Mouse (Mus musculus) CD4-positive, CD25-positive, alpha-beta regulatory T cell, adult 2 months (primary cell): ENCODE results near the gene Skap2.

Source experiments
- DNase-seq: peaks from one replicate; pipeline ENCODE4 v3.0.0-alpha.2; 2012; ENCODE audit warnings: low read depth, low spot score

Skap2 gene

DNA sequence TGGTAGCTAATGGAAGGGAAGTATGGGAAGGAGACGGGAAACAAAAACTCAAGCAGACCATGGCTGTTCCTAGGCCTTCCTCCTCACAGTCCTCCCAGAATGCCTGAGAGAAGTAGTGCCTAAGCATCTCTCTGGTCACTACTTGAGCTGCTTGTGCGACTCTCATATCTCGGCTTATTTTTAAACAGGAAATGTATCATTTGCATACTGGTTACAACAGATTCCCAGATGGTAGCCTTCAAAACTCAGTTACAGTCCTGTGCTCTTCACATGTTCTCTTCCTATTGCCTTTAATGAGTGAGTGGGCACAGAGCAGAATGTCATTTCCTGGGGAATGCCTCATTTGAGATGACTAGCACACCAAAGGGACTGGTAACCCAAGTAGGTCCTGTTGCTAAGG, 117.6 kb downstream of the Skap2 start:
- no peak for DNase-seq

DNA sequence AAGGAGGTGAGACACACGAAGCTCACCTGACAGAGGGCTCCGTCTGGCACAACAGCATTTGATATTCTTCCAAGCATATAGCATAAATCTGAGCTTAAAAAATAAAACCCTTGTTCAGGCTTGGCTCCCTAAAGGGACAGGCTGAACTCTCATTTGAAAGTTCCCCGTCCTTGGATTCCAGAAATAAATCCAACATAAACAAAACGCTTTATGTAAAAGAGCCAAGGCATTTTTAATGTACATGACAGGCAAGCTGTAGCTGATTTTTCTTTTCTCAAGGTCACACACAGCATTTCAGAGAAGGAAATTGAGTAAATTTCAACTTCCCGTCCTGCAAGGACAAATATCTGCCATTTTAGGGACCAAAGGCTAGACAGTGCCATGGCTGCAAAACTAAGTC, 122.0 kb downstream of the Skap2 start:
- no peak for DNase-seq

DNA sequence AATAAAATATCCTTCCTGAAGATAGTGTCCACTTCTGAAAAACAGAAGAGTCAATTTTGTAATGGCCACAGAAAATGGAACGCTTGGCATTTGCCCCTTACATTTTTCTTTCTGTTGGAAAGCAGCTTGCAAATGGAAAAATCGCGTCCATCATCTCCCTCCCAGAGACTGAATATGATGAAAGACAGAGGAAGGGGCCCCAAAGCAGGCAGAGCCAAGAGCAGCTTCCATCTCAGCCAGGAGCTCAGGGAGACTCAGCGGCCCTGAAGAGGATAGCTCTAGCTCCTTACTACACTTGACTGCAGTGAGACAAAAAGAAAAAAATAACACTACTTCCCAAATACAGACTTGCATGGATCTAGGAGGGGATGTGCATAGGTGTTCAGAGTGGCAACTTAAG, 122.5 kb downstream of the Skap2 start:
- no peak for DNase-seq

GRCm38 (mm10) chr6:51886902-51887431, 125.4 kb downstream of the Skap2 start:
- no peak for DNase-seq

DNA sequence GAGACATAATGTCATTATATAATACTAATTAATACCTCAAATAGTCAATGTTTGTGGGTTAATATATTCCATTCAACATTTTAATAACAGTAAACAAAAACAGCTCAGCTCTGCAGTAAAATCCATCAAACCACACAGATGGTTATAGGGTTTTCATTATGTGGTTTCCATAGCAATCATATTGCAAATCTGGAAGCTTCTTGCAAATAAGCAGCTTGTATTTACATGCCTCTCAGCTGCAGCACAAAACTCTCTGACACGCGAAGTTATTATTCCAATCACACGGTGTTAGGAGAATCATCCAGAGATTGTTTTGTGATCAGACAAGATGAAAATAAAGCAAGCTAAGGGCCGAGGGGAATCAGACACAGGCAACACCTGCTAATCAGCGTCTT, 129.5 kb downstream of the Skap2 start:
- no peak for DNase-seq

- DNase-seq, result no peak
Measured at GRCm38 (mm10) chr6:51882266-51882879, 130.0 kb downstream of the Skap2 start.

- no peak for DNase-seq
Measured at GRCm38 (mm10) chr6:51881181-51881968, 131.0 kb downstream of the Skap2 start.

GRCm38 (mm10) chr6:51880778-51881177, 131.6 kb downstream of the Skap2 start:
- no peak for DNase-seq

- DNase-seq, result no peak
Measured at GRCm38 (mm10) chr6:51878551-51878950, 133.8 kb downstream of the Skap2 start.

GRCm38 (mm10) chr6:51876841-51877553, 135.4 kb downstream of the Skap2 start:
- DNase-seq, result no peak

GRCm38 (mm10) chr6:51875884-51876626, 136.3 kb downstream of the Skap2 start:
- DNase-seq, result peak; percentile 24

DNA sequence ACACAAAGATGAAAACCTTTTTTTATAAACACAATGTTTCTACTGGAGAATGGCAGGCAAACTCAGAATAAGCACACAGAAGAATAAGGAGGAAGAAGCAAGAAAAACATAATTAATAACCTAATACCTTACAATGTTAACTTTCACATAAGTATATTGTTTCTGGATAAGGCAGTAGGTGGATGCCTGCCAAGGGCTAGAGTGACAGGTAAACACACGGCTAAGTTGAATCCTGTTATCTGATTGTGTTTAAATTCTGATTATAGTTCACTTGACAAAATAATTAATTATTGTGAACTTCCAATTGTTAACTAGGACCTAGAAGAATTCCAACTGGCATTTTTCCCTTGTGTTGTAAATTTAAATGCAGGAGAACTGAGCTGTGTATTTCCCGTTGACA, 138.3 kb downstream of the Skap2 start:
- DNase-seq, result no peak

- DNase-seq, result peak; percentile 33
Measured at GRCm38 (mm10) chr6:51871135-51871534, 141.2 kb downstream of the Skap2 start.

DNA sequence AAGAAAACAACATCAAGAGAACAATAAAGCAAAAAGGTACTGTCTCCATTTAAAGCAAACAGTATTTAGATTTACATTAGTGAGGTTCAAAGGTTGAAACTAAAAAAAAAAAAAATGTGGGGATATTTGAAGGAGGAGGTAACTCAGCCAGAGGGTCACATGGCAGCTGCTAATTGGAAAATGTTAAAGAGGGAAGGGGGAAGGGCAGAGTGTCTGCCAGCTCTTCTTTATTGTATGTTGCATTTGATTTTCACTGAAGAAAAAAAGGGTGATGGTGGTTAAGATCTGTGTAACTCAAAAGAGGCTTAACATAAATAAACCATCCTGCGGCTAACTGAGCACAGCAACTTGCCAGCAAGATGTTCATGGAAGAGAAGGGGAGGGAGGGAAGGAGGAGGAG, 142.1 kb downstream of the Skap2 start:
- no peak for DNase-seq

GRCm38 (mm10) chr6:51866596-51866995, 145.8 kb downstream of the Skap2 start:
- DNase-seq, result no peak

- no peak for DNase-seq
Measured at GRCm38 (mm10) chr6:51863508-51863907, 148.8 kb downstream of the Skap2 start.

DNA sequence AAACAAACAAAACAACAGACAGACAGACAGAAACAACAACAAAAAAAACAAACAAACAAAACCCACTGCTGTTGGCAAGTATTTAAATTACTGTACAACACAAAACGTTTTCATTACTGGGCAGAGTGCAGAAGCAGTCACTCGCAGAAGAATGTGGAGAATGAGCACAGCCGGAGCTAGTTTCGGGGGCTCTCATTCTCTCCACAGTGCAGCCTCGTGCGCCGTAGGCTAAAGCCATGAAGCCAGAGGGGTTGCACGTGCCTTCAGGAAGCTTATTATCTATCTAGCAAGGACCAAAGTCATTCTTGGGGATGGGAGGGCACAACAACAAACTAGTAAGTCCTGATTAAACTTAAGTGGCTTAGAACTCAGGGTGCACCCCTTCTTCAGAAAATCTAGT, 152.0 kb downstream of the Skap2 start:
- DNase-seq, result no peak

DNA sequence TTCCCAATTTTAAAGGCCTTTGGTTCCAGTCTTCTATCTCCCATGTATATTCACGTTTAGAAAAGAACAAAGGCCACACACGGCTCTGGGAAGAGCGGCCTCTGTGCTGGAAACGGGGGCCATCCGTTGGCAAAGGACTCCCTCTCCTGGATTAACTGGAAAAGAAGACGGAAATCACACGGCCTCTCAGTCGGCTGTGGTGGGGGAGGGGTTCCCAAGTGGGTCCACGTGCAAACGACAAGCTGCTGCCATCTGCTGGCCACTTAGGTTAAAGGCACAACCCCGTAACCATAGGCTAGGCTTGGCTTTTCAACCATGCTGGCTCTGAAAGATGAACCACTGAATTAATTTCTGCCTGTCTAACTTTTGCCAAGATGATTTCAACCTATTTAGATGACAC, 154.5 kb downstream of the Skap2 start:
- DNase-seq, result peak; percentile 92

DNA sequence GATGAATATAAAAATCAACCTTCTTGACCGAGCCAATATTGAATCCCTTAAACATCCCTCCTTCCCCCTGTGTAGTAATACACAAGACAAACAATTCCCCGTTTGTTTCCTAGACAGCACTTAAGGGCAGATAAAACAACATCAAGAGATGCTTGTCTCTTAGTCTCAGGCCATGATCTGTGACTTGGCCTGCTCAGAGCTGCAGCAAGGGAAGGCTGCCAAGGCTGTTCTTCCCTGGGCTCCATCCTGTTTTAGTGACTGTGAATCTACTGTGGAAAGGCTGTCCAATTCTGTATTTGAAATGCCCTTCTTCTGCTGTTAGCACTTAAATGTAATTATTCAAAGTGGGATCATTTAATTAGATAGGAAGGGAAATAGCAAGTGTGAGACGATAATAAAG, 159.1 kb downstream of the Skap2 start:
- DNase-seq, result no peak

DNA sequence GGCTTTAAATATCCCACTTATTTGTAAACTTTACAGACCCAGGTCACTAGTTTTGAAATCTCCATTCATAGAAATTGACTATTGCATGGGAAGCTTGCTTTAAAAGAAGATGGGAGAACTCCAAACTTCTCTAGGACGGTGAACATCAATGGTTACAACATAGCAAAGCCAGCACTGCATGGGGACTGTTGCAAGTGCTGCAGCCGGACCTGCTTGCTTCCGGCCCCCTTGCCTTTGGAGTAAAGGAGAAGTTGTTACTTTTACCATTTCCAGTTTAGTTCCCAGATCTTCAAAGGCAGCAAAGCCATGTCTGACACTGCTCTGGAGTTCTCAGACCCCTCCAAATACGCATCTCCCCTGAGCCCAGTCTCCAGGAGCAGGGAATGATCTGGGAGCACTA, 159.7 kb downstream of the Skap2 start:
- DNase-seq, result no peak

GRCm38 (mm10) chr6:51851544-51851943, 160.8 kb downstream of the Skap2 start:
- DNase-seq, result no peak
